Mouse (Mus musculus) embryonic facial prominence, embryonic 13.5 days (tissue): ENCODE data around the gene Slf2. TPM values are rescaled to one million over a fixed set of nuclear protein-coding genes. Genes with fewer than 3 reads are reported as not detected.
A peak's percentile ranks its signal among the peaks of the same experiment; 100 is the strongest.

ENCODE experiments used
- ATAC-seq: fragments of 200-750 bp; cut with Nextera tagmentation; 2 replicates; pipeline ENCODE4 v1.8.0; 2017; ENCODE audit warnings: low read depth; ENCODE audit not compliant: insufficient number of reproducible peaks, insufficient read depth, low FRiP score, low TSS enrichment
- H3K27ac ChIP-seq: fragments of 300-500 bp; sonication (generic); 2 replicates; pipeline ENCODE4 v1.5.1; 2015; ENCODE audit warnings: moderate library complexity, mild to moderate bottlenecking, inconsistent platforms
- H3K27me3 ChIP-seq: fragments of 300-500 bp; sonication (generic); 2 replicates; pipeline ENCODE4 v1.6.1; 2015; ENCODE audit warnings: mild to moderate bottlenecking, inconsistent platforms
- H3K36me3 ChIP-seq: fragments of 300-500 bp; sonication (generic); 2 replicates; pipeline ENCODE4 v1.6.1; 2015; ENCODE audit warnings: mild to moderate bottlenecking, inconsistent platforms
- H3K4me1 ChIP-seq: fragments of 300-500 bp; sonication (generic); 2 replicates; pipeline ENCODE4 v1.6.1; 2015; ENCODE audit warnings: inconsistent platforms
- H3K4me2 ChIP-seq: fragments of 300-500 bp; sonication (generic); 2 replicates; pipeline ENCODE4 v1.6.1; 2015; ENCODE audit warnings: moderate library complexity, mild to moderate bottlenecking, inconsistent platforms
- H3K4me3 ChIP-seq: fragments of 300-500 bp; sonication (generic); 2 replicates; pipeline ENCODE4 v1.5.1; 2015; ENCODE audit warnings: mild to moderate bottlenecking, inconsistent platforms
- H3K9ac ChIP-seq: fragments of 300-500 bp; sonication (generic); 2 replicates; pipeline ENCODE4 v1.6.1; 2015; ENCODE audit warnings: mild to moderate bottlenecking, inconsistent platforms
- H3K9me3 ChIP-seq: fragments of 300-500 bp; sonication (generic); 2 replicates; pipeline ENCODE4 v1.6.1; 2016; ENCODE audit warnings: inconsistent platforms
- WGBS: fragments of 180-500 bp; shearing (Covaris S2); methylation state at CpG from one replicate; pipeline ENCODE4 v1.1.7; 2015; ENCODE audit warnings: mixed read lengths; 5-methylcytosine and 5-hydroxymethylcytosine counted together
- polyA plus RNA-seq: library from polyadenylated mRNA; unstranded; fragments of >200 nt; fragmentation: Nextera tagmentation; extraction: Ambion mirVana; gene quantifications from 2 replicates; pipeline ENCODE4 v1.2.1, GENCODE M21; 2015

The Slf2 gene
- polyA plus RNA-seq, 1 experiment from 2014 or later = 30.2 TPM

DNA sequence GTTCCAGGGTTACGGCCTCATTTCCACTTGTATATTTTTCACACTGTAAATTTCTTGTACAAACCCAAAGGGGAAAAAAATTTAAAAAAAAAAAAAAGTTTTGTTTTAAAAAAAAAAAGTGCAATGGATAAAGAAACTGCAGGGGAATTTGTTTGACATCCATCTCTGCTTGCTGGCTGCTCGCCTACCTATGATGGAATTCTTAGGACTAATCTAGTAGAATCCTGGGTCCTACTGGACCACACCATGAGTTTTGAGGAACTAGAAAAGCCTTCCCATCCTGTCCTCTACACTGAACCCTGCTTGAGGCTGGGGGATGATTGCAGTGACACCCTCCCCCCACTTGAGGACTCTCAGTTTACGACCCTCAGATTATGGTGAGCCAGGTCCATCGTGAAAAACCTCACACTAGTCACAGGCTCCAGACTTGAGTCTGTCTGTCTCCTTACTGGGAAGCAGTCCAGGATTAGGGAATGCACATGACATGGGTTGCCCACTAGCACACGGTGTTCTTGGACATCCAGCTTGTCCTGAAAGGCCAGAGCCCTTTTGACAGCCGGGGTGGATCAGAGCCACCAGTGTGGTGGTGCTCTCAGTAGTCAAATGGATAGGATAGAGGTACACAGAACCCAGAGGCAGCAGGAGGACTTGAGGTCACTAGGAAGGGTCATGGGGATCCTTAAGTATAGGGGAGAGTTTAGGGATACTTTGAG, 96.2 kb downstream of the Slf2 start:
- H3K36me3 ChIP-seq = peaks cover 63% of the 10 kb centered on the region
- H3K9me3 ChIP-seq = no peaks in the 10 kb centered on the region
- no peaks in the 10 kb centered on the region for H3K27me3 ChIP-seq
- 76% methylated on average over 6 of the region's 6 CpGs for WGBS
- H3K27ac ChIP-seq = no peak overlapping the region
- peaks cover 35% of the 10 kb centered on the region for H3K4me1 ChIP-seq
- H3K9ac ChIP-seq = 0 out of 2 replicates have a peak overlapping the region, but pooled peaks have one; percentile 27
- H3K4me2 ChIP-seq = no peak overlapping the region
- ATAC-seq = no peak
- H3K4me3 ChIP-seq = no peak overlapping the region

DNA sequence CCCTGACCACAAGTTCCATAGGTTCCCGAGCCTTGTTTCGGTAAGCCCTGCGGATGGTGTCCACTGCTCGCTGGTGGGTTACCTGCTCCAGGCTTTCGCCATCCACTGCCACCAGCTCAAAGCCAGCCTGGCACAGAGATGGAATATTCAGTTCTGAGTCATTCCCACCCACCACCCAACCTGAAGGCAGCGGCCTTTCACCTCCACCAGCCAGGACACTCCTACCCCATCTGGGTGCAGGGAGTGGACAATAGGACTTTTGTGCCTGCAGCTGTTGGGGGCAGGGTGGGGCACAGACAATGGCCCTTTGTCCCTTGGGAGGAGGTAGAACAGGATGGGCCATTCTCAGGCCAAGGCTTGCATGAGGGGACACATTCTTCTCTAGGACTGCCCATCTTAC, 96.9 kb downstream of the Slf2 start:
- Histone ChIP-seq H3K4me3 (no peak overlapping the region), H3K9ac (0 out of 2 replicates have a peak overlapping the region, but pooled peaks have one; percentile 27), H3K4me1 (peaks cover 42% of the 10 kb centered on the region), H3K36me3 (peaks cover 58% of the 10 kb centered on the region), H3K4me2 (no peak overlapping the region), H3K27me3 (no peaks in the 10 kb centered on the region), H3K27ac (no peak overlapping the region), H3K9me3 (no peaks in the 10 kb centered on the region)
- 79% methylated on average over 6 of the region's 6 CpGs for WGBS
- no peak for ATAC-seq

DNA sequence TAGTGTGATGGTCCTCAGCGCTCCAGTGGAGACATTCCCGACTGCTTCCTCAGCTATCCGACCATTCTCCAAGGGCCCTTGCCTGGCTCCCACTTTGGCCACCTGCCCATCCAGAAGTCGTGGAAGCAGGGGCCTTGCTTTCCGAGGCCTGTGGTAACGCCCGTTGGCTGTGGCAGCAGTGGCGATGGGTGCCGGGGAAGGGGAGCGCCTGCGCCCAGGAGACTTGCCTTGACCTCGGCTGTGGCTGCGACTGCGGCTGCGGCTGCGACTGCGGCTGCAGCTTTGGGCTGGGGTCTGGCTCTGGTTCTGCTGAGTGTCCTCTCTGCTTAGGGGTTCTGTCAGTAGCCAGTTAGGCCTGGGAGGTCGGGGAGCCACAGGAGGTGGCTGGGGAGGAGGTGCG, 97.8 kb downstream of the Slf2 start:
- H3K36me3 ChIP-seq = peaks cover 50% of the 10 kb centered on the region
- H3K4me3 ChIP-seq = no peak overlapping the region
- no peak for ATAC-seq
- H3K9me3 ChIP-seq = no peaks in the 10 kb centered on the region
- peaks cover 44% of the 10 kb centered on the region for H3K4me1 ChIP-seq
- H3K27ac ChIP-seq = no peak overlapping the region
- 64% methylated on average over 19 of the region's 19 CpGs for WGBS
- peak overlapping the region; percentile 32; the same call in 1 of the 2 replicates for H3K9ac ChIP-seq
- H3K4me2 ChIP-seq = no peak overlapping the region
- H3K27me3 ChIP-seq = no peaks in the 10 kb centered on the region

DNA sequence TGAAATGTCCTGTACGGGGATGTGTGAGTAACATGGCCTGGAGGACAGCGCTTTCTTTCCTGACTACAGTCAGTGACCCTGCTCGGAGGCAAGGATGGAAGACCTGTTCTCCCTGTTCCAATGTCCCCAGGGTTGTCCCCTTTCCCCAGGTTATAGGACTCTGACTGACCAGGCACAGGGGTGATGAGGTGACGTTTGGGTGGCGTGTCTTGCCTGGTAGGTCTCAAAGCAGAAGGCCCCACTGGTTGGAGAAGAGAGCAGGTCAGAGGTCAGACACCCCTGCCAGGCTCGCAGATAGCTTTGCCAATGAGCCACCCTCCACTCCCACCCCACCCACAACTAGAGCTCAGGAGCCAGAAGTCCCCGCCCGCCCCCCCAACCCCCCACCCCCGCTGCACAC, 98.6 kb downstream of the Slf2 start:
- ATAC-seq = no peak
- Histone ChIP-seq H3K27me3 (no peaks in the 10 kb centered on the region), H3K9me3 (no peaks in the 10 kb centered on the region), H3K4me3 (no peak overlapping the region), H3K4me1 (peaks cover 44% of the 10 kb centered on the region), H3K4me2 (no peak overlapping the region), H3K9ac (no peak overlapping the region), H3K27ac (no peak overlapping the region), H3K36me3 (peaks cover 44% of the 10 kb centered on the region)
- WGBS = 59% methylated on average over 9 of the region's 9 CpGs

DNA sequence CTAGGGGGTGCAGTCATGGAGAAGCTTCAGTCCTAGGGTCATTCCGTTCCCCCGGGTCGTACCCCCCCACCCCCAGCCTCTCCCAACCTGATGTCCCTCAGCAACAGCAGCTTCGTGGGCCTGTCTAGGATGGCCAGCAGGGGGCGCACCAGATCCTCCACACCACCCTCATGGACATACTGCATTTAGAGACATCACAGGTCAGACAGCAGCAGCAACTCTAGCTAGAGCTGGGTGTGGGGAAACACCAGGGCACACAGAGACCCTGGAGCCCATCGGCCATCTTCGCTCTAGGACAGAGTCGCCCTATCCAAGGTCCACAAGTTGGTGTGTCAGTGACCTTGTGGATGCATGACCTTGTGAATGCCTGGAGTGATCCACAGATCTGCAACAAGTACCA, 99.2 kb downstream of the Slf2 start:
- no peak overlapping the region for H3K4me3 ChIP-seq
- H3K9me3 ChIP-seq = no peaks in the 10 kb centered on the region
- 39% methylated on average over 8 of the region's 8 CpGs for WGBS
- H3K27me3 ChIP-seq = no peaks in the 10 kb centered on the region
- H3K4me2 ChIP-seq = no peak overlapping the region
- no peak for ATAC-seq
- peaks cover 39% of the 10 kb centered on the region for H3K36me3 ChIP-seq
- no peak overlapping the region for H3K27ac ChIP-seq
- no peak overlapping the region for H3K9ac ChIP-seq
- H3K4me1 ChIP-seq = peaks cover 44% of the 10 kb centered on the region

DNA sequence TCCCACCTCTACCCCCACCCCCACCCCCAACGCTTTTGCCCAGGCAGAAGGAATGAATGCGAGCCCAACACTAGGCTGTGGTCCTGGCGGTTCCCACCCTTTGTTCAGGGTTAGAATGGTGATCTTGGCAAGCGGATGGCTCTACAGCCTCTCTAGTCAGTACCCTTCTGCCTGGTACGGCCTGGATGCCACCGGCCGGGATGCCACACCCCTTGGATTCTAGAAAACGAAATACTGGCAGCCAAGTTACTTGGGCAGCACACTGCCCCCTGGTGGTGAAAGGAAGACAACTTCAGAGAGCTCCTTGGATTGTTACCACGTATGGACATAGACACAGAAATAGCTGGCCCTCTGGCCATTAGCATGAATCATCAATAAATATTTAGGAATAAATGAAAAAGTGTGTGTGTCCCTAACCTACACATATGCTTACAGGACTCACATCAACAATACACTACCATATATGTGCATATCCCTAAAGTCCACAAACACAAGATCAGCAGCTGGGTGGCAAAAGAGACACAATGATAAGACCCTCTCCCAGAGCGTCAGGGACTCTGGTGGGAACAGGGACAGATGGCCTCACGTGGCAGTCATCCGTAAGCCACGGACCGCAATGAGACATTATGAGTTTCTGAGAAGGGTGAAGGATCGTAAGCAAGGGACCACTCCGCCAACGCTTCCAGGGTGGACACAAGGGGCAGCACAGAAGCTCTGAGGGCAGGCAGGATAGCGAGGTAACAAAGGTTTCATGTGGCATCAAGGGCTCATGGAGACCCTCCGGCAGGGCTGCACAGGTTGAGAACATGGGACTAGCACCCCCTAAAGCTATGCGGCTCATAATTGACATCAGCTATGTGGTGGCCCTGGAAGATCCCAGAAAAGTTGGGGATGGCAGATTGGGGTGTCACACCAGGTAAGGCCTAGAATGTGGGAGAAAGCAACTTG, 100.1 kb downstream of the Slf2 start:
- H3K36me3 ChIP-seq = peaks cover 30% of the 10 kb centered on the region
- H3K9me3 ChIP-seq = no peaks in the 10 kb centered on the region
- peak overlapping the region; percentile 18; the same call in 1 of the 2 replicates for H3K4me3 ChIP-seq
- no peak overlapping the region; the same call in 1 of the 2 replicates for H3K9ac ChIP-seq
- WGBS = 41% methylated on average over 20 of the region's 20 CpGs
- ATAC-seq = no peak
- no peaks in the 10 kb centered on the region for H3K27me3 ChIP-seq
- H3K4me1 ChIP-seq = peaks cover 40% of the 10 kb centered on the region
- H3K4me2 ChIP-seq = peak overlapping the region; percentile 53
- H3K27ac ChIP-seq = peak overlapping the region; percentile 40; the same call in 1 of the 2 replicates

DNA sequence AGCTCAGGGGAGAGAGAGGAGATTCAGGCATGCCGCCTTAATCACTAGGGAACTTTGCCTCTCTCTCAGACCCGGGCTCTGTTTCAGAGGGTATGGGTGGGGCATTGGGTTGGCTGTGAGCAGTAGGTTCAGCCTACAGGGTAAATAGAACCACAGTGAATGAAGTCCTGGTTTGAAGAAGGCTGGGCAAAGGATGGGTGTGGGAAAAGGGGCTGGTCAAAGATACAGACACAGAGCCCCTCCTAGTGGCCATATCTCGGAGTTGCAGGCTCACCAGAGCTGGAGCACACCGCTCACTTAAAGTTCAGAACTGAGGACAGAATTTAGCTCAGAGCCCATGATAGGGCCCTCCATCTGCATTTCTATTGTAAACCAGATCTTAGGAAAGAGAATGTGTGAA, 100.8 kb downstream of the Slf2 start:
- Histone ChIP-seq H3K27me3 (no peaks in the 10 kb centered on the region), H3K4me1 (peaks cover 34% of the 10 kb centered on the region), H3K9ac (no peak overlapping the region), H3K36me3 (peaks cover 22% of the 10 kb centered on the region), H3K27ac (peak overlapping the region; percentile 40; the same call in 1 of the 2 replicates), H3K9me3 (no peaks in the 10 kb centered on the region), H3K4me2 (no peak overlapping the region), H3K4me3 (no peak overlapping the region)
- WGBS = 18% methylated on average over 4 of the region's 4 CpGs
- no peak for ATAC-seq

Other genes starting within 250 kb of the Slf2 start
- 0.22 TPM in 1 of 2 replicates, not detected in the other for gene Pax2, start 175.1 kb upstream of the Slf2 start, polyA plus RNA-seq
- gene Sema4g, start 58.0 kb downstream of the Slf2 start, polyA plus RNA-seq = 7.1 and 7.6 TPM in 2 replicates
- 27.0 and 28.5 TPM in 2 replicates for gene Twnk, start 74.5 kb downstream of the Slf2 start, polyA plus RNA-seq
- 72.6 and 81.2 TPM in 2 replicates for gene Mrpl43, start 75.3 kb downstream of the Slf2 start, polyA plus RNA-seq
- gene Lzts2, start 83.3 kb downstream of the Slf2 start, polyA plus RNA-seq = 64.6 and 73.3 TPM in 2 replicates
- gene Pdzd7, start 114.6 kb downstream of the Slf2 start, polyA plus RNA-seq = 0.47 and 0.51 TPM in 2 replicates
- gene Sfxn3, start 116.4 kb downstream of the Slf2 start, polyA plus RNA-seq = 32.3 and 32.5 TPM in 2 replicates
- gene Kazald1, start 144.1 kb downstream of the Slf2 start, polyA plus RNA-seq = 17.7 and 29.4 TPM in 2 replicates
- gene Tlx1, start 219.5 kb downstream of the Slf2 start, polyA plus RNA-seq = 0.25 and 1.5 TPM in 2 replicates